Mouse (Mus musculus): ENCODE results near the gene Cadm2.

- no peak for TF ChIP-seq POLR2A (IDR thresholded peaks at IDR 0.05; ENCODE audit: borderline replicate concordance, extremely low read depth, low read depth, low read length)
- no peak for TF ChIP-seq CTCF (IDR thresholded peaks at IDR 0.05; ENCODE audit: insufficient read depth, low read length)
Measured at GRCm38 (mm10) chr16:67079318-67079717, 541.4 kb downstream of the Cadm2 start.

Data from lung, adult 2 months (tissue).